Mouse (Mus musculus) midbrain, embryonic 12.5 days (tissue): ENCODE results near the gene Ndufs1. TPM values are rescaled to one million over a fixed set of nuclear protein-coding genes. Genes with fewer than 3 reads are reported as not detected.
A peak's percentile ranks its signal among the peaks of the same experiment; 100 is the strongest.

Experiments
- ATAC-seq: fragments of 200-750 bp; cut with Nextera tagmentation; 2 replicates; pipeline ENCODE4 v1.8.0; 2017; ENCODE audit warnings: low read depth, moderate TSS enrichment, moderate library complexity; ENCODE audit not compliant: low FRiP score
- H3K27ac ChIP-seq: fragments of 300-500 bp; sonication (generic); replicated peaks from 2 replicates; pipeline ENCODE4 v1.5.1; 2016; ENCODE audit warnings: mild to moderate bottlenecking
- H3K27me3 ChIP-seq: fragments of 300-500 bp; sonication (generic); 2 replicates; pipeline ENCODE4 v1.6.1; 2016; ENCODE audit warnings: mild to moderate bottlenecking
- H3K36me3 ChIP-seq: fragments of 300-500 bp; sonication (generic); 2 replicates; pipeline ENCODE4 v1.6.1; 2016
- H3K4me1 ChIP-seq: fragments of 300-500 bp; sonication (generic); 2 replicates; pipeline ENCODE4 v1.6.1; 2016
- H3K4me2 ChIP-seq: fragments of 300-500 bp; sonication (generic); replicated peaks from 2 replicates; pipeline ENCODE4 v1.6.1; 2016; ENCODE audit warnings: mild to moderate bottlenecking, moderate library complexity
- H3K4me3 ChIP-seq: fragments of 300-500 bp; sonication (generic); 2 replicates; pipeline ENCODE4 v1.5.1; 2016; ENCODE audit warnings: mild to moderate bottlenecking
- H3K9ac ChIP-seq: fragments of 300-500 bp; sonication (generic); replicated peaks from 2 replicates; pipeline ENCODE4 v1.6.1; 2016; ENCODE audit warnings: mild to moderate bottlenecking, moderate library complexity
- H3K9me3 ChIP-seq: fragments of 300-500 bp; sonication (generic); 2 replicates; pipeline ENCODE4 v1.6.1; 2016; ENCODE audit warnings: mild to moderate bottlenecking
- WGBS: fragments of 180-500 bp; shearing (Covaris S2); methylation state at CpG from one replicate; pipeline ENCODE4 v1.1.7; 2016; 5-methylcytosine and 5-hydroxymethylcytosine counted together
- polyA plus RNA-seq: library from polyadenylated mRNA; unstranded; fragments of >200 nt; fragmentation: Nextera tagmentation; extraction: Ambion mirVana; gene quantifications from 2 replicates; pipeline ENCODE4 v1.2.1, GENCODE M21; 2016

Ndufs1 gene
- polyA plus RNA-seq, 1 experiment from 2014 or later, result 133 TPM

GRCm38 (mm10) chr1:63114136-63114781 lies 62.4 kb downstream of the Ndufs1 start, which contains the start of gene Ino80d:
Ino80d (minus strand) TSS chr1:63114667.
- Histone ChIP-seq H3K9ac (peak within 1 kb of the TSS; percentile 100), H3K4me1 (peaks cover 37% of the 10 kb centered on the region), H3K36me3 (0 out of 2 replicates have a peak, but pooled peaks cover 10% of the 10 kb centered on the region), H3K9me3 (no peaks in the 10 kb centered on the region), H3K4me3 (peak within 1 kb of the TSS; percentile 99), H3K4me2 (peak within 1 kb of the TSS; percentile 88), H3K27me3 (no peaks in the 10 kb centered on the region), H3K27ac (peak within 1 kb of the TSS; percentile 97)
- peak; percentile 89 for ATAC-seq
- 0% methylated on average over 24 of the region's 42 CpGs for WGBS

- Histone ChIP-seq H3K9ac (peak overlapping the region; percentile 100), H3K4me3 (peak overlapping the region; percentile 99), H3K9me3 (no peaks in the 10 kb centered on the region), H3K4me2 (peak overlapping the region; percentile 88), H3K36me3 (0 out of 2 replicates have a peak, but pooled peaks cover 5% of the 10 kb centered on the region), H3K4me1 (peaks cover 37% of the 10 kb centered on the region), H3K27me3 (no peaks in the 10 kb centered on the region), H3K27ac (peak overlapping the region; percentile 97)
- WGBS, result under 1% methylated on average over 55 of the region's 92 CpGs
- ATAC-seq, result peak; percentile 43
Observed at GRCm38 (mm10) chr1:63113274-63114135, 63.1 kb downstream of the Ndufs1 start.

- no peaks in the 10 kb centered on the region for H3K9me3 ChIP-seq
- H3K4me1 ChIP-seq, result peaks cover 37% of the 10 kb centered on the region
- peak; percentile 31 for ATAC-seq
- H3K36me3 ChIP-seq, result no peaks in the 10 kb centered on the region
- 2% methylated on average over 11 of the region's 11 CpGs for WGBS
- peak overlapping the region; percentile 99 for H3K4me3 ChIP-seq
- H3K9ac ChIP-seq, result peak overlapping the region; percentile 100
- H3K27ac ChIP-seq, result peak overlapping the region; percentile 97
- no peaks in the 10 kb centered on the region for H3K27me3 ChIP-seq
- H3K4me2 ChIP-seq, result peak overlapping the region; percentile 88
Observed at GRCm38 (mm10) chr1:63112865-63113261, 63.8 kb downstream of the Ndufs1 start.

- peak overlapping the region; percentile 100 for H3K9ac ChIP-seq
- peaks cover 37% of the 10 kb centered on the region for H3K4me1 ChIP-seq
- 41% methylated on average over 8 of the region's 8 CpGs for WGBS
- H3K4me2 ChIP-seq, result peak overlapping the region; percentile 88
- no peak for ATAC-seq
- H3K9me3 ChIP-seq, result no peaks in the 10 kb centered on the region
- H3K27me3 ChIP-seq, result no peaks in the 10 kb centered on the region
- peak overlapping the region; percentile 99 for H3K4me3 ChIP-seq
- peak overlapping the region; percentile 97; the same call in 1 of the 2 replicates for H3K27ac ChIP-seq
- no peaks in the 10 kb centered on the region for H3K36me3 ChIP-seq
Observed at GRCm38 (mm10) chr1:63112151-63112864, 64.3 kb downstream of the Ndufs1 start.

GRCm38 (mm10) chr1:63110536-63111285 lies 65.9 kb downstream of the Ndufs1 start:
- peak overlapping the region; percentile 63; the same call in 1 of the 2 replicates for H3K27ac ChIP-seq
- no peaks in the 10 kb centered on the region for H3K9me3 ChIP-seq
- no peak overlapping the region for H3K4me3 ChIP-seq
- 53% methylated on average over 7 of the region's 7 CpGs for WGBS
- H3K9ac ChIP-seq, result no peak overlapping the region
- H3K36me3 ChIP-seq, result peaks cover 4% of the 10 kb centered on the region; the same call in 1 of the 2 replicates
- no peak overlapping the region; the same call in 1 of the 2 replicates for H3K4me2 ChIP-seq
- no peaks in the 10 kb centered on the region for H3K27me3 ChIP-seq
- ATAC-seq, result no peak
- peaks cover 26% of the 10 kb centered on the region for H3K4me1 ChIP-seq

- 88% methylated on average over 6 of the region's 6 CpGs for WGBS
- peaks cover 17% of the 10 kb centered on the region for H3K4me1 ChIP-seq
- H3K27me3 ChIP-seq, result no peaks in the 10 kb centered on the region
- peaks cover 18% of the 10 kb centered on the region for H3K36me3 ChIP-seq
- no peak overlapping the region for H3K4me2 ChIP-seq
- ATAC-seq, result no peak
- H3K9me3 ChIP-seq, result no peaks in the 10 kb centered on the region
- H3K4me3 ChIP-seq, result no peak overlapping the region
- no peak overlapping the region for H3K27ac ChIP-seq
- H3K9ac ChIP-seq, result no peak overlapping the region
Observed at GRCm38 (mm10) chr1:63107614-63108327, 68.9 kb downstream of the Ndufs1 start.

- H3K36me3 ChIP-seq, result peaks cover 54% of the 10 kb centered on the region
- H3K4me1 ChIP-seq, result no peaks in the 10 kb centered on the region
- no peak overlapping the region for H3K9ac ChIP-seq
- no peak overlapping the region for H3K4me3 ChIP-seq
- WGBS, result 95% methylated on average over 12 of the region's 12 CpGs
- no peak for ATAC-seq
- no peak overlapping the region for H3K4me2 ChIP-seq
- no peaks in the 10 kb centered on the region for H3K27me3 ChIP-seq
- H3K27ac ChIP-seq, result no peak overlapping the region
- H3K9me3 ChIP-seq, result no peaks in the 10 kb centered on the region
Observed at GRCm38 (mm10) chr1:63102758-63103451, 73.7 kb downstream of the Ndufs1 start.

GRCm38 (mm10) chr1:63100196-63100595 lies 76.4 kb downstream of the Ndufs1 start:
- Histone ChIP-seq H3K4me2 (no peak overlapping the region), H3K9me3 (no peaks in the 10 kb centered on the region), H3K4me3 (no peak overlapping the region), H3K4me1 (no peaks in the 10 kb centered on the region), H3K27me3 (no peaks in the 10 kb centered on the region), H3K27ac (no peak overlapping the region), H3K36me3 (peaks cover 55% of the 10 kb centered on the region), H3K9ac (no peak overlapping the region)
- no peak for ATAC-seq
- WGBS, result 93% methylated on average over 8 of the region's 8 CpGs

GRCm38 (mm10) chr1:63098831-63099230 lies 77.8 kb downstream of the Ndufs1 start:
- Histone ChIP-seq H3K27ac (no peak overlapping the region), H3K4me1 (no peaks in the 10 kb centered on the region), H3K9ac (no peak overlapping the region), H3K4me3 (no peak overlapping the region), H3K27me3 (no peaks in the 10 kb centered on the region), H3K4me2 (no peak overlapping the region), H3K36me3 (peaks cover 51% of the 10 kb centered on the region), H3K9me3 (no peaks in the 10 kb centered on the region)
- ATAC-seq, result no peak
- WGBS, result 82% methylated on average over 4 of the region's 4 CpGs

GRCm38 (mm10) chr1:63096071-63096470 lies 80.6 kb downstream of the Ndufs1 start:
- H3K4me1 ChIP-seq, result no peaks in the 10 kb centered on the region
- H3K9me3 ChIP-seq, result no peaks in the 10 kb centered on the region
- 90% methylated on average over 5 of the region's 5 CpGs for WGBS
- no peak overlapping the region for H3K4me3 ChIP-seq
- no peak for ATAC-seq
- no peak overlapping the region for H3K4me2 ChIP-seq
- H3K27me3 ChIP-seq, result no peaks in the 10 kb centered on the region
- peaks cover 51% of the 10 kb centered on the region for H3K36me3 ChIP-seq
- no peak overlapping the region for H3K9ac ChIP-seq
- no peak overlapping the region for H3K27ac ChIP-seq
